11 mouse cellular contexts compared by ENCODE assay signal in genomic region chr10:79934794-79935569, GRCm38 (mm10). TPM values are rescaled to one million over a fixed set of nuclear protein-coding genes. Genes with fewer than 3 reads are reported as not detected.
DNase-seq lines count a peak whose midpoint lies in the region; ATAC-seq and TF ChIP-seq lines count a peak whose summit lies in the region.
"Had no signal": no experiment of that assay in that cellular context is flagged by ENCODE, and none has a peak within 500 bp of the region (broad histone marks: within the 10 kb centered on the region; RNA-seq: fewer than 3 reads in every experiment).

No protein-coding gene starts in this region.

- no peak for ATAC-seq in embryonic facial prominence, embryonic 14.5 days (ENCODE audit: low read depth)
- no peak for ATAC-seq in liver, embryonic 13.5 days (ENCODE audit: low read depth)
- ATAC-seq: CD4-positive, CD25-positive, alpha-beta regulatory T cell, adult 4 months had no signal

- H3K9me3 ChIP-seq in embryonic facial prominence, embryonic 14.5 days (ENCODE audit: control insufficient read depth, low read length): no peaks in the 10 kb centered on the region
- no peaks in the 10 kb centered on the region for H3K9me3 ChIP-seq in liver, embryonic 13.5 days (replicated peaks)

- H3K4me1 ChIP-seq in embryonic facial prominence, embryonic 14.5 days (ENCODE audit: control insufficient read depth, insufficient read depth, low read length): peaks cover 19% of the 10 kb centered on the region
- peaks cover 98% of the 10 kb centered on the region for H3K4me1 ChIP-seq in liver, embryonic 13.5 days (replicated peaks)
- H3K4me1 ChIP-seq in thymus, adult 2 months (replicated peaks; ENCODE audit: control insufficient read depth, insufficient read depth, low read length): peaks cover 14% of the 10 kb centered on the region

- 0 out of 2 replicates have a peak overlapping the region, but pooled peaks have one; percentile 10 for H3K27ac ChIP-seq in left cerebral cortex, adult 2 months
- 0 out of 2 replicates have a peak overlapping the region, but pooled peaks have one; percentile 58 for H3K27ac ChIP-seq in embryonic facial prominence, embryonic 14.5 days (replicated peaks; ENCODE audit: low read depth, low read length)
- H3K27ac ChIP-seq in liver, embryonic 13.5 days: peak overlapping the region; percentile 10; the same call in 1 of the 2 replicates
- no peak overlapping the region for H3K27ac ChIP-seq in thymus, adult 2 months (ENCODE audit: control insufficient read depth, insufficient read depth, low read length)

- peaks cover 59% of the 10 kb centered on the region for H3K36me3 ChIP-seq in embryonic facial prominence, embryonic 14.5 days (ENCODE audit: control insufficient read depth, insufficient read depth, low read length)
- peaks cover 65% of the 10 kb centered on the region for H3K36me3 ChIP-seq in liver, embryonic 13.5 days
- H3K36me3 ChIP-seq in thymus, adult 2 months (ENCODE audit: control insufficient read depth, insufficient read depth, low read length): no peaks in the 10 kb centered on the region

- no peaks in the 10 kb centered on the region for H3K27me3 ChIP-seq in embryonic facial prominence, embryonic 14.5 days (replicated peaks; ENCODE audit: control insufficient read depth, insufficient read depth, low read length)
- H3K27me3 ChIP-seq in liver, embryonic 13.5 days: no peaks in the 10 kb centered on the region
- H3K27me3 ChIP-seq in thymus, adult 2 months (ENCODE audit: control insufficient read depth, insufficient read depth, low read length): no peaks in the 10 kb centered on the region

- H3K4me2 ChIP-seq in embryonic facial prominence, embryonic 14.5 days (ENCODE audit: low read depth, low read length): no peak overlapping the region
- H3K4me2 ChIP-seq in liver, embryonic 13.5 days: no peak overlapping the region

- 83% methylated on average over 16 of the region's 16 CpGs for WGBS in embryonic facial prominence, embryonic 14.5 days
- WGBS in liver, embryonic 13.5 days (ENCODE audit: insufficient replicate concordance): 84% methylated on average over 16 of the region's 16 CpGs
- WGBS in thymus, adult 2 months: 97% methylated on average over 16 of the region's 16 CpGs

- TF ChIP-seq POLR2A in thymus, adult 2 months (IDR thresholded peaks at IDR 0.05; ENCODE audit: control insufficient read depth, extremely low read depth, insufficient read depth, low read length, poor library complexity): no peak

- no peak overlapping the region for H3K4me3 ChIP-seq in left cerebral cortex, adult 2 months
- no peak overlapping the region for H3K4me3 ChIP-seq in embryonic facial prominence, embryonic 14.5 days (ENCODE audit: low read depth, low read length)
- H3K4me3 ChIP-seq in liver, embryonic 13.5 days (replicated peaks): no peak overlapping the region
- no peak overlapping the region for H3K4me3 ChIP-seq in thymus, adult 2 months (ENCODE audit: control insufficient read depth, insufficient read depth, low read length)

- no peak for TF ChIP-seq CTCF in left cerebral cortex, adult 2 months (IDR thresholded peaks at IDR 0.05)
- no peak for TF ChIP-seq CTCF in thymus, adult 2 months (IDR thresholded peaks at IDR 0.05; ENCODE audit: borderline replicate concordance, control insufficient read depth, extremely low read depth, insufficient read depth, low read length, poor library complexity)

- intact Hi-C loops in heart, postnatal 14 days (cut with DNase I): no loop called here
- intact Hi-C loops in left cerebral cortex, adult 2 months (cut with DNase I): no loop called here
- intact Hi-C loops in left cerebral cortex, postnatal 10 days (cut with DNase I): loop anchor here (2.0 kb wide), 1 partner anchor 16 kb away; no protein-coding TSS in a partner anchor

- H3K9ac ChIP-seq in embryonic facial prominence, embryonic 14.5 days (ENCODE audit: low read depth, low read length): no peak overlapping the region
- no peak overlapping the region for H3K9ac ChIP-seq in liver, embryonic 13.5 days

- DNase-seq in heart, adult 18-20 months: peak; percentile 38 to 40
- DNase-seq in heart, postnatal 14 days: no peak
- DNase-seq in left cerebral cortex, adult 2 months (ENCODE audit: extremely low spot score in 1 of 2, low spot score in 2 of 2): no peak
- DNase-seq in left cerebral cortex, postnatal 10 days (ENCODE audit: extremely low spot score in 1 of 2, low spot score in 2 of 2): no peak
- no peak for DNase-seq in embryonic facial prominence, embryonic 14.5 days (ENCODE audit: low spot score)
- DNase-seq in liver, embryonic 13.5 days: no peak
- DNase-seq in thymus, adult 2 months: no peak
- DNase-seq in adrenal gland, postnatal 10 days: no peak

RNA-seq across cellular contexts. Expression of gene Arid3a, which starts 8.1 kb away (rescaled TPM):
- total RNA-seq in heart, adult 18-20 months (2021): 1 to 10 TPM; 1.0 to 1.1 TPM
- 1 to 10 TPM; 2.2 to 2.6 TPM for total RNA-seq in heart, postnatal 14 days (2021)
- 1 to 10 TPM; 5.7 to 10.0 TPM for total RNA-seq in left cerebral cortex, adult 2 months (2021)
- total RNA-seq in left cerebral cortex, postnatal 10 days (2021): 1 to 10 TPM; 6.0 to 7.1 TPM
- polyA plus RNA-seq in embryonic facial prominence, embryonic 14.5 days (2014; fragmentation: Nextera tagmentation; extraction: Ambion mirVana): 3.1 and 3.5 TPM in 2 replicates
- 5.4 and 5.7 TPM in 2 replicates for polyA plus RNA-seq in liver, embryonic 13.5 days (2015; fragmentation: Nextera tagmentation; extraction: Ambion mirVana)
- 12.5 and 13.5 TPM in 2 replicates for polyA plus RNA-seq in thymus, adult 2 months (2012; rRNA removed)
- 1 to 10 TPM; 6.3 to 8.1 TPM for total RNA-seq in adrenal gland, postnatal 10 days (2021)

RNA-seq across cellular contexts. Expression of gene R3hdm4, which starts 14.0 kb away (rescaled TPM):
- 10 to 100 TPM; 75.3 to 78.2 TPM for total RNA-seq in heart, adult 18-20 months (2021)
- total RNA-seq in heart, postnatal 14 days (2021): 10 to 100 TPM; 81.8 to 93.4 TPM
- 100 to 1,000 TPM; 318 to 346 TPM for total RNA-seq in left cerebral cortex, adult 2 months (2021)
- 100 to 1,000 TPM; 389 to 406 TPM for total RNA-seq in left cerebral cortex, postnatal 10 days (2021)
- 114 and 124 TPM in 2 replicates for polyA plus RNA-seq in embryonic facial prominence, embryonic 14.5 days (2014; fragmentation: Nextera tagmentation; extraction: Ambion mirVana)
- 63.0 and 63.8 TPM in 2 replicates for polyA plus RNA-seq in liver, embryonic 13.5 days (2015; fragmentation: Nextera tagmentation; extraction: Ambion mirVana)
- polyA plus RNA-seq in thymus, adult 2 months (2012; rRNA removed): 279 and 303 TPM in 2 replicates
- 10 to 100 TPM; 78.9 to 93.6 TPM for total RNA-seq in adrenal gland, postnatal 10 days (2021)

RNA-seq across cellular contexts. Expression of gene Kiss1r, which starts 18.2 kb away (rescaled TPM):
- total RNA-seq in heart, adult 18-20 months (2021): under 1 TPM; 0.17 to 0.46 TPM
- total RNA-seq in heart, postnatal 14 days (2021): under 1 TPM; 0.41 to 0.43 TPM
- 1 to 10 TPM; 6.6 to 9.1 TPM for total RNA-seq in left cerebral cortex, adult 2 months (2021)
- 1 to 10 TPM; 6.8 to 8.4 TPM for total RNA-seq in left cerebral cortex, postnatal 10 days (2021)
- 0.56 and 0.58 TPM in 2 replicates for polyA plus RNA-seq in embryonic facial prominence, embryonic 14.5 days (2014; fragmentation: Nextera tagmentation; extraction: Ambion mirVana)
- polyA plus RNA-seq in liver, embryonic 13.5 days (2015; fragmentation: Nextera tagmentation; extraction: Ambion mirVana): 0.19 and 0.28 TPM in 2 replicates
- 5.8 and 7.5 TPM in 2 replicates for polyA plus RNA-seq in thymus, adult 2 months (2012; rRNA removed)
- total RNA-seq in adrenal gland, postnatal 10 days (2021): 1 to 10 TPM in 1 of 2 experiments, under 1 TPM in 1; 0.69 to 1.8 TPM

RNA-seq across cellular contexts. Expression of gene Gm26602, which starts 24.3 kb away (rescaled TPM):
- total RNA-seq in heart, adult 18-20 months (2021): not detected
- not detected for total RNA-seq in heart, postnatal 14 days (2021)
- not detected for total RNA-seq in left cerebral cortex, adult 2 months (2021)
- total RNA-seq in left cerebral cortex, postnatal 10 days (2021): not detected
- 4.1 and 6.7 TPM in 2 replicates for polyA plus RNA-seq in embryonic facial prominence, embryonic 14.5 days (2014; fragmentation: Nextera tagmentation; extraction: Ambion mirVana)
- 11.3 TPM in 1 of 2 replicates, not detected in the other for polyA plus RNA-seq in liver, embryonic 13.5 days (2015; fragmentation: Nextera tagmentation; extraction: Ambion mirVana)
- polyA plus RNA-seq in thymus, adult 2 months (2012; rRNA removed): not detected in 2 replicates
- not detected for total RNA-seq in adrenal gland, postnatal 10 days (2021)
- total RNA-seq: layer of hippocampus, postnatal 25 days had no signal
- polyA plus RNA-seq: CD4-positive, CD25-positive, alpha-beta regulatory T cell, adult 4 months; neural tube, embryonic 11.5 days had no signal

RNA-seq across cellular contexts. Expression of gene Wdr18, which starts 25.0 kb away (rescaled TPM):
- total RNA-seq in heart, adult 18-20 months (2021): 10 to 100 TPM; 33.1 to 33.6 TPM
- 10 to 100 TPM; 21.7 to 24.0 TPM for total RNA-seq in heart, postnatal 14 days (2021)
- total RNA-seq in left cerebral cortex, adult 2 months (2021): 10 to 100 TPM; 45.4 to 49.4 TPM
- 10 to 100 TPM; 46.2 to 49.9 TPM for total RNA-seq in left cerebral cortex, postnatal 10 days (2021)
- 97.4 and 100 TPM in 2 replicates for polyA plus RNA-seq in embryonic facial prominence, embryonic 14.5 days (2014; fragmentation: Nextera tagmentation; extraction: Ambion mirVana)
- polyA plus RNA-seq in liver, embryonic 13.5 days (2015; fragmentation: Nextera tagmentation; extraction: Ambion mirVana): 78.2 and 83.0 TPM in 2 replicates
- 68.1 and 74.5 TPM in 2 replicates for polyA plus RNA-seq in thymus, adult 2 months (2012; rRNA removed)
- 10 to 100 TPM; 32.4 to 34.9 TPM for total RNA-seq in adrenal gland, postnatal 10 days (2021)

Comparison
In these comparisons a context has a peak if more than half of its experiments do, and no peak if none do; other contexts are left out.
1. DNase-seq: peak in heart, adult 18-20 months (2 of 2); none in heart, postnatal 14 days (0 of 2), left cerebral cortex, adult 2 months (0 of 2), left cerebral cortex, postnatal 10 days (0 of 2), embryonic facial prominence, embryonic 14.5 days (single experiment), liver, embryonic 13.5 days (single experiment), thymus, adult 2 months (single experiment) and adrenal gland, postnatal 10 days (single experiment).